Mouse (Mus musculus) left cerebral cortex, postnatal 36 days (tissue): Measurements from ENCODE around the gene Efcab1. TPM values are rescaled to one million over a fixed set of nuclear protein-coding genes. Genes with fewer than 3 reads are reported as not detected.
A peak's percentile ranks its signal among the peaks of the same experiment; 100 is the strongest.
"Not testable (repeated sequence)": the region's sequence is repeated elsewhere in the genome, so short reads cannot be mapped to it uniquely, and the experiment has no call there.

Experiments
- DNase-seq, 2 experiments: peaks; one replicate each; pipeline ENCODE4 v3.0.0; 2021 to 2022; ENCODE audit warnings: low spot score in 2 of 2, mixed read lengths in 1 of 2
- intact Hi-C: fragments of 180-260 bp; cut with DNase I; formaldehyde crosslinking; loops from one replicate; pipeline ENCODE4 v1.15.1; 2025
- total RNA-seq, 2 experiments: library from RNA; stranded (reverse); gene quantifications; 2 replicates each; pipeline ENCODE4 v1.2.3; 2021

Efcab1 gene
- 1 to 10 TPM; 4.2 to 6.3 TPM for total RNA-seq

- intact Hi-C loops: no loop called here
- peak; percentile 43 to 54 for DNase-seq
These were observed at the start of gene Efcab1 for GRCm38 (mm10) chr16:14906393-14907100. Gene Efcab1, plus strand, starts transcription at chr16:14906606.

GRCm38 (mm10) chr16:14859443-14859842 lies 47.0 kb upstream of the Efcab1 start:
- peak in 1 of 2 experiments; percentile 4 for DNase-seq
- intact Hi-C loops: no loop called here

- intact Hi-C loops: no loop called here
These were observed 21.5 kb upstream of the Efcab1 start for GRCm38 (mm10) chr16:14884916-14885315.

GRCm38 (mm10) chr16:14885372-14885771 lies 21.0 kb upstream of the Efcab1 start:
- DNase-seq: no peak
- intact Hi-C loops: no loop called here

More at GRCm38 (mm10) chr16:14884916-14885315, 21.5 kb upstream of the Efcab1 start:
- DNase-seq: no peak

- DNase-seq: no peak
- intact Hi-C loops: no loop called here
These were observed 13.9 kb upstream of the Efcab1 start for GRCm38 (mm10) chr16:14892492-14892891.

- DNase-seq: no peak
- intact Hi-C loops: no loop called here
These were observed 12.5 kb upstream of the Efcab1 start for GRCm38 (mm10) chr16:14893864-14894263.

GRCm38 (mm10) chr16:14894713-14895112 lies 11.7 kb upstream of the Efcab1 start:
- no peak for DNase-seq

GRCm38 (mm10) chr16:14895543-14895942 lies 10.9 kb upstream of the Efcab1 start:
- DNase-seq: no peak
- intact Hi-C loops: no loop called here

More at GRCm38 (mm10) chr16:14894713-14895112, 11.7 kb upstream of the Efcab1 start:
- intact Hi-C loops: no loop called here

GRCm38 (mm10) chr16:14930711-14931110 lies 24.3 kb downstream of the Efcab1 start:
- intact Hi-C loops, DNase-seq: not testable (repeated sequence)

GRCm38 (mm10) chr16:14936478-14937166 lies 30.2 kb downstream of the Efcab1 start:
- DNase-seq, intact Hi-C loops: not testable (repeated sequence)

GRCm38 (mm10) chr16:14939552-14939951 lies 33.1 kb downstream of the Efcab1 start:
- intact Hi-C loops: no loop called here
- no peak for DNase-seq

GRCm38 (mm10) chr16:14939994-14940715 lies 33.7 kb downstream of the Efcab1 start:
- DNase-seq: no peak
- intact Hi-C loops: no loop called here

GRCm38 (mm10) chr16:14940898-14941297 lies 34.5 kb downstream of the Efcab1 start:
- DNase-seq: no peak
- intact Hi-C loops: no loop called here

GRCm38 (mm10) chr16:14943530-14943929 lies 37.1 kb downstream of the Efcab1 start:
- DNase-seq: no peak
- intact Hi-C loops: no loop called here

GRCm38 (mm10) chr16:14947561-14947960 lies 41.2 kb downstream of the Efcab1 start:
- intact Hi-C loops, DNase-seq: not testable (repeated sequence)

- intact Hi-C loops: no loop called here
- no peak for DNase-seq
These were observed 45.5 kb downstream of the Efcab1 start for GRCm38 (mm10) chr16:14951894-14952293.

GRCm38 (mm10) chr16:14959743-14960142 lies 53.3 kb downstream of the Efcab1 start:
- intact Hi-C loops: no loop called here

GRCm38 (mm10) chr16:14973696-14974095 lies 67.3 kb downstream of the Efcab1 start:
- DNase-seq: no peak
- intact Hi-C loops: no loop called here

More at GRCm38 (mm10) chr16:14959743-14960142, 53.3 kb downstream of the Efcab1 start:
- no peak for DNase-seq

GRCm38 (mm10) chr16:14979228-14979627 lies 72.8 kb downstream of the Efcab1 start:
- intact Hi-C loops: no loop called here
- DNase-seq: no peak

- no peak for DNase-seq
- intact Hi-C loops: no loop called here
These were observed 83.3 kb downstream of the Efcab1 start for GRCm38 (mm10) chr16:14989614-14990268.
